Mouse (Mus musculus): Measurements from ENCODE around the gene Terb1. TPM values are rescaled to one million over a fixed set of nuclear protein-coding genes. Genes with fewer than 3 reads are reported as not detected.

Gene Terb1
- total RNA-seq, 1 experiment from 2014 or later = not detected

- ATAC-seq (replicated peaks in 1 of 2; ENCODE audit: insufficient read depth in 1 of 2, low FRiP score in 2 of 2, low TSS enrichment in 1 of 2, low read depth in 1 of 2, poor library complexity in 2 of 2, severe bottlenecking in 2 of 2) = 0 out of 4 replicates have a peak, but pooled peaks of 1 of the 2 experiments have one; percentile 7
Observed at GRCm38 (mm10) chr8:104510134-104510533, 424 bp upstream of the Terb1 start.

GRCm38 (mm10) chr8:104479091-104479490 lies 30.6 kb downstream of the Terb1 start:
- no peak for ATAC-seq (replicated peaks in 1 of 2; ENCODE audit: insufficient read depth in 1 of 2, low FRiP score in 2 of 2, low TSS enrichment in 1 of 2, low read depth in 1 of 2, poor library complexity in 2 of 2, severe bottlenecking in 2 of 2)

GRCm38 (mm10) chr8:104472465-104472864 lies 37.2 kb downstream of the Terb1 start:
- no peak for ATAC-seq (replicated peaks in 1 of 2; ENCODE audit: insufficient read depth in 1 of 2, low FRiP score in 2 of 2, low TSS enrichment in 1 of 2, low read depth in 1 of 2, poor library complexity in 2 of 2, severe bottlenecking in 2 of 2)

GRCm38 (mm10) chr8:104467463-104467862 lies 42.2 kb downstream of the Terb1 start:
- ATAC-seq (replicated peaks in 1 of 2; ENCODE audit: insufficient read depth in 1 of 2, low FRiP score in 2 of 2, low TSS enrichment in 1 of 2, low read depth in 1 of 2, poor library complexity in 2 of 2, severe bottlenecking in 2 of 2) = no peak

GRCm38 (mm10) chr8:104452177-104452576 lies 57.5 kb downstream of the Terb1 start:
- no peak for ATAC-seq (replicated peaks in 1 of 2; ENCODE audit: insufficient read depth in 1 of 2, low FRiP score in 2 of 2, low TSS enrichment in 1 of 2, low read depth in 1 of 2, poor library complexity in 2 of 2, severe bottlenecking in 2 of 2)

- no peak for ATAC-seq (replicated peaks in 1 of 2; ENCODE audit: insufficient read depth in 1 of 2, low FRiP score in 2 of 2, low TSS enrichment in 1 of 2, low read depth in 1 of 2, poor library complexity in 2 of 2, severe bottlenecking in 2 of 2)
Observed at GRCm38 (mm10) chr8:104448796-104449195, 60.9 kb downstream of the Terb1 start.

GRCm38 (mm10) chr8:104446016-104446415 lies 63.7 kb downstream of the Terb1 start:
- no peak for ATAC-seq (replicated peaks in 1 of 2; ENCODE audit: insufficient read depth in 1 of 2, low FRiP score in 2 of 2, low TSS enrichment in 1 of 2, low read depth in 1 of 2, poor library complexity in 2 of 2, severe bottlenecking in 2 of 2)

GRCm38 (mm10) chr8:104445248-104445647 lies 64.5 kb downstream of the Terb1 start:
- ATAC-seq (replicated peaks in 1 of 2; ENCODE audit: insufficient read depth in 1 of 2, low FRiP score in 2 of 2, low TSS enrichment in 1 of 2, low read depth in 1 of 2, poor library complexity in 2 of 2, severe bottlenecking in 2 of 2) = no peak

GRCm38 (mm10) chr8:104443125-104443679 lies 66.5 kb downstream of the Terb1 start:
- no peak for ATAC-seq (replicated peaks in 1 of 2; ENCODE audit: insufficient read depth in 1 of 2, low FRiP score in 2 of 2, low TSS enrichment in 1 of 2, low read depth in 1 of 2, poor library complexity in 2 of 2, severe bottlenecking in 2 of 2)

GRCm38 (mm10) chr8:104442299-104443124 lies 67.2 kb downstream of the Terb1 start, which contains the start of gene Dync1li2:
TSS of gene Dync1li2 (minus strand) at chr8:104443047.
- ATAC-seq (replicated peaks in 1 of 2; ENCODE audit: insufficient read depth in 1 of 2, low FRiP score in 2 of 2, low TSS enrichment in 1 of 2, low read depth in 1 of 2, poor library complexity in 2 of 2, severe bottlenecking in 2 of 2) = peak; percentile 88 to 91

GRCm38 (mm10) chr8:104441613-104442012 lies 68.1 kb downstream of the Terb1 start:
- ATAC-seq (replicated peaks in 1 of 2; ENCODE audit: insufficient read depth in 1 of 2, low FRiP score in 2 of 2, low TSS enrichment in 1 of 2, low read depth in 1 of 2, poor library complexity in 2 of 2, severe bottlenecking in 2 of 2) = no peak

- ATAC-seq (replicated peaks in 1 of 2; ENCODE audit: insufficient read depth in 1 of 2, low FRiP score in 2 of 2, low TSS enrichment in 1 of 2, low read depth in 1 of 2, poor library complexity in 2 of 2, severe bottlenecking in 2 of 2) = no peak
Observed at GRCm38 (mm10) chr8:104439461-104439860, 70.2 kb downstream of the Terb1 start.

- ATAC-seq (replicated peaks in 1 of 2; ENCODE audit: insufficient read depth in 1 of 2, low FRiP score in 2 of 2, low TSS enrichment in 1 of 2, low read depth in 1 of 2, poor library complexity in 2 of 2, severe bottlenecking in 2 of 2) = no peak
Observed at GRCm38 (mm10) chr8:104437494-104438135, 72.1 kb downstream of the Terb1 start.

GRCm38 (mm10) chr8:104436591-104436990 lies 73.1 kb downstream of the Terb1 start:
- no peak for ATAC-seq (replicated peaks in 1 of 2; ENCODE audit: insufficient read depth in 1 of 2, low FRiP score in 2 of 2, low TSS enrichment in 1 of 2, low read depth in 1 of 2, poor library complexity in 2 of 2, severe bottlenecking in 2 of 2)

- ATAC-seq (replicated peaks in 1 of 2; ENCODE audit: insufficient read depth in 1 of 2, low FRiP score in 2 of 2, low TSS enrichment in 1 of 2, low read depth in 1 of 2, poor library complexity in 2 of 2, severe bottlenecking in 2 of 2) = peak; percentile 91
Observed at GRCm38 (mm10) chr8:104436038-104436437, 73.7 kb downstream of the Terb1 start.

GRCm38 (mm10) chr8:104434826-104435354 lies 74.8 kb downstream of the Terb1 start:
- no peak for ATAC-seq (replicated peaks in 1 of 2; ENCODE audit: insufficient read depth in 1 of 2, low FRiP score in 2 of 2, low TSS enrichment in 1 of 2, low read depth in 1 of 2, poor library complexity in 2 of 2, severe bottlenecking in 2 of 2)

- no peak for ATAC-seq (replicated peaks in 1 of 2; ENCODE audit: insufficient read depth in 1 of 2, low FRiP score in 2 of 2, low TSS enrichment in 1 of 2, low read depth in 1 of 2, poor library complexity in 2 of 2, severe bottlenecking in 2 of 2)
Observed at GRCm38 (mm10) chr8:104434275-104434674, 75.4 kb downstream of the Terb1 start.

All from hematopoietic stem cell, adult 5-6 weeks (primary cell).